Mouse (Mus musculus) hindbrain, embryonic 14.5 days (tissue): Measurements from ENCODE around the gene Pih1d2. TPM values are rescaled to one million over a fixed set of nuclear protein-coding genes. Genes with fewer than 3 reads are reported as not detected.

Experiments used
- polyA plus RNA-seq: library from polyadenylated mRNA; unstranded; fragments of >200 nt; fragmentation: Nextera tagmentation; extraction: Ambion mirVana; gene quantifications from 2 replicates; pipeline ENCODE4 v1.2.1, GENCODE M21; 2014

The Pih1d2 gene
- polyA plus RNA-seq, 1 experiment from 2014 or later: 7.3 TPM

Other genes with a start within 250 kb of the Pih1d2 start
- 0.24 and 0.43 TPM in 2 replicates for gene Plet1, start 122.8 kb upstream of the Pih1d2 start, polyA plus RNA-seq
- gene Pts, start 88.6 kb upstream of the Pih1d2 start, polyA plus RNA-seq: 96.7 and 120 TPM in 2 replicates
- gene Il18, start 62.5 kb upstream of the Pih1d2 start, polyA plus RNA-seq: 18.6 and 19.2 TPM in 2 replicates
- gene Bco2, start 62.1 kb upstream of the Pih1d2 start, polyA plus RNA-seq: 0.25 and 0.35 TPM in 2 replicates
- 0.48 TPM in 1 of 2 replicates, not detected in the other for gene Tex12, start 56.0 kb upstream of the Pih1d2 start, polyA plus RNA-seq
- gene Sdhd, start 13.5 kb upstream of the Pih1d2 start, polyA plus RNA-seq: 279 and 295 TPM in 2 replicates
- 399 and 451 TPM in 2 replicates for gene Timm8b, start 13.4 kb upstream of the Pih1d2 start, polyA plus RNA-seq
- gene Nkapd1, start 143 bp downstream of the Pih1d2 start, polyA plus RNA-seq: 18.4 and 23.0 TPM in 2 replicates
- gene Dlat, start 42.5 kb downstream of the Pih1d2 start, polyA plus RNA-seq: 65.1 and 72.0 TPM in 2 replicates
- 35.3 and 37.2 TPM in 2 replicates for gene Dixdc1, start 122.2 kb downstream of the Pih1d2 start, polyA plus RNA-seq
- 1.7 and 2.1 TPM in 2 replicates for gene 2310030G06Rik, start 129.2 kb downstream of the Pih1d2 start, polyA plus RNA-seq
- gene Cryab, start 134.0 kb downstream of the Pih1d2 start, polyA plus RNA-seq: 11.9 and 14.9 TPM in 2 replicates
- 0.83 and 1.8 TPM in 2 replicates for gene Hspb2, start 135.0 kb downstream of the Pih1d2 start, polyA plus RNA-seq
- gene Fdxacb1, start 150.9 kb downstream of the Pih1d2 start, polyA plus RNA-seq: 10.1 and 10.7 TPM in 2 replicates
- 63.4 and 67.9 TPM in 2 replicates for gene Alg9, start 157.7 kb downstream of the Pih1d2 start, polyA plus RNA-seq
- gene 1110032A03Rik, start 158.2 kb downstream of the Pih1d2 start, polyA plus RNA-seq: 55.0 and 62.7 TPM in 2 replicates
- gene Ppp2r1b, start 228.0 kb downstream of the Pih1d2 start, polyA plus RNA-seq: 49.0 and 55.3 TPM in 2 replicates